Mouse (Mus musculus): ENCODE measurements around the gene Rasal2. TPM values are rescaled to one million over a fixed set of nuclear protein-coding genes. Genes with fewer than 3 reads are reported as not detected.

Gene Rasal2
- polyA plus RNA-seq, 1 experiment from 2014 or later = 45.5 TPM

GRCm38 (mm10) chr1:157225013-157225412 is 187.4 kb downstream of the Rasal2 start:
- H3K36me3 ChIP-seq (replicated peaks; ENCODE audit: control insufficient read depth, insufficient read depth) = no peaks in the 10 kb centered on the region
- H3K4me3 ChIP-seq (replicated peaks; ENCODE audit: low read length) = no peak overlapping the region
- no peak overlapping the region for H3K9ac ChIP-seq
- H3K4me1 ChIP-seq (replicated peaks; ENCODE audit: control insufficient read depth, insufficient read depth, low read length) = no peaks in the 10 kb centered on the region
- DNase-seq (ENCODE audit: low spot score) (no peak), ATAC-seq (ENCODE audit: low FRiP score) (no peak)
- no peaks in the 10 kb centered on the region for H3K27me3 ChIP-seq (ENCODE audit: control insufficient read depth, insufficient read depth, low read length)
- no peak overlapping the region for H3K27ac ChIP-seq
- 91% methylated on average over 6 of the region's 6 CpGs for WGBS
- H3K9me3 ChIP-seq (ENCODE audit: control insufficient read depth, low read length) = no peaks in the 10 kb centered on the region
- H3K4me2 ChIP-seq (replicated peaks) = no peak overlapping the region

GRCm38 (mm10) chr1:157220910-157221309 is 191.5 kb downstream of the Rasal2 start:
- H3K27me3 ChIP-seq (ENCODE audit: control insufficient read depth, insufficient read depth, low read length) = no peaks in the 10 kb centered on the region
- no peak overlapping the region for H3K4me3 ChIP-seq (replicated peaks; ENCODE audit: low read length)
- no peak overlapping the region for H3K9ac ChIP-seq
- no peak overlapping the region for H3K4me2 ChIP-seq (replicated peaks)
- H3K4me1 ChIP-seq (replicated peaks; ENCODE audit: control insufficient read depth, insufficient read depth, low read length) = no peaks in the 10 kb centered on the region
- DNase-seq (ENCODE audit: low spot score) (no peak), ATAC-seq (ENCODE audit: low FRiP score) (no peak)
- peaks cover 8% of the 10 kb centered on the region; the same call in 1 of the 2 replicates for H3K36me3 ChIP-seq (replicated peaks; ENCODE audit: control insufficient read depth, insufficient read depth)
- no peaks in the 10 kb centered on the region for H3K9me3 ChIP-seq (ENCODE audit: control insufficient read depth, low read length)
- no peak overlapping the region for H3K27ac ChIP-seq
- 95% methylated on average over 3 of the region's 3 CpGs for WGBS

GRCm38 (mm10) chr1:157220466-157220865 is 191.9 kb downstream of the Rasal2 start:
- H3K27ac ChIP-seq = no peak overlapping the region
- no peaks in the 10 kb centered on the region for H3K9me3 ChIP-seq (ENCODE audit: control insufficient read depth, low read length)
- ATAC-seq (ENCODE audit: low FRiP score) (no peak), DNase-seq (ENCODE audit: low spot score) (no peak)
- no peak overlapping the region for H3K4me3 ChIP-seq (replicated peaks; ENCODE audit: low read length)
- no peaks in the 10 kb centered on the region for H3K27me3 ChIP-seq (ENCODE audit: control insufficient read depth, insufficient read depth, low read length)
- no peaks in the 10 kb centered on the region for H3K4me1 ChIP-seq (replicated peaks; ENCODE audit: control insufficient read depth, insufficient read depth, low read length)
- WGBS = 98% methylated on average over 1 of the region's 1 CpGs
- no peak overlapping the region for H3K4me2 ChIP-seq (replicated peaks)
- peaks cover 8% of the 10 kb centered on the region; the same call in 1 of the 2 replicates for H3K36me3 ChIP-seq (replicated peaks; ENCODE audit: control insufficient read depth, insufficient read depth)
- H3K9ac ChIP-seq = no peak overlapping the region

GRCm38 (mm10) chr1:157208754-157209153 is 203.6 kb downstream of the Rasal2 start:
- 27% methylated on average over 1 of the region's 1 CpGs for WGBS
- no peak for DNase-seq (ENCODE audit: low spot score)

GRCm38 (mm10) chr1:157205685-157206084 is 206.7 kb downstream of the Rasal2 start:
- WGBS = 74% methylated on average over 4 of the region's 4 CpGs
- Histone ChIP-seq H3K4me3 (replicated peaks; ENCODE audit: low read length) (no peak overlapping the region), H3K4me2 (replicated peaks) (no peak overlapping the region), H3K4me1 (replicated peaks; ENCODE audit: control insufficient read depth, insufficient read depth, low read length) (0 out of 2 replicates have a peak, but pooled peaks cover 10% of the 10 kb centered on the region), H3K36me3 (replicated peaks; ENCODE audit: control insufficient read depth, insufficient read depth) (no peaks in the 10 kb centered on the region), H3K27ac (no peak overlapping the region), H3K27me3 (ENCODE audit: control insufficient read depth, insufficient read depth, low read length) (no peaks in the 10 kb centered on the region), H3K9me3 (ENCODE audit: control insufficient read depth, low read length) (0 out of 2 replicates have a peak, but pooled peaks cover under 1% of the 10 kb centered on the region), H3K9ac (no peak overlapping the region)
- DNase-seq (ENCODE audit: low spot score) = no peak
- no peak for ATAC-seq (ENCODE audit: low FRiP score)

More at GRCm38 (mm10) chr1:157208754-157209153, 203.6 kb downstream of the Rasal2 start:
- ATAC-seq (ENCODE audit: low FRiP score) = no peak
- Histone ChIP-seq H3K9me3 (ENCODE audit: control insufficient read depth, low read length) (0 out of 2 replicates have a peak, but pooled peaks cover 13% of the 10 kb centered on the region), H3K9ac (no peak overlapping the region), H3K27ac (no peak overlapping the region), H3K36me3 (replicated peaks; ENCODE audit: control insufficient read depth, insufficient read depth) (no peaks in the 10 kb centered on the region), H3K4me1 (replicated peaks; ENCODE audit: control insufficient read depth, insufficient read depth, low read length) (0 out of 2 replicates have a peak, but pooled peaks cover 10% of the 10 kb centered on the region), H3K27me3 (ENCODE audit: control insufficient read depth, insufficient read depth, low read length) (no peaks in the 10 kb centered on the region), H3K4me2 (replicated peaks) (no peak overlapping the region), H3K4me3 (replicated peaks; ENCODE audit: low read length) (no peak overlapping the region)

GRCm38 (mm10) chr1:157183043-157183442 is 229.4 kb downstream of the Rasal2 start:
- WGBS = 79% methylated on average over 3 of the region's 3 CpGs
- no peaks in the 10 kb centered on the region for H3K9me3 ChIP-seq (ENCODE audit: control insufficient read depth, low read length)
- no peaks in the 10 kb centered on the region for H3K36me3 ChIP-seq (replicated peaks; ENCODE audit: control insufficient read depth, insufficient read depth)
- H3K27ac ChIP-seq = no peak overlapping the region
- H3K27me3 ChIP-seq (ENCODE audit: control insufficient read depth, insufficient read depth, low read length) = no peaks in the 10 kb centered on the region
- no peak overlapping the region for H3K9ac ChIP-seq
- no peak for DNase-seq (ENCODE audit: low spot score)
- no peak overlapping the region for H3K4me3 ChIP-seq (replicated peaks; ENCODE audit: low read length)
- peaks cover 16% of the 10 kb centered on the region for H3K4me1 ChIP-seq (replicated peaks; ENCODE audit: control insufficient read depth, insufficient read depth, low read length)
- ATAC-seq (ENCODE audit: low FRiP score) = no peak
- no peak overlapping the region for H3K4me2 ChIP-seq (replicated peaks)

- 33% methylated on average over 5 of the region's 5 CpGs for WGBS
- Histone ChIP-seq H3K9me3 (ENCODE audit: control insufficient read depth, low read length) (no peaks in the 10 kb centered on the region), H3K9ac (no peak overlapping the region), H3K27ac (no peak overlapping the region), H3K4me1 (replicated peaks; ENCODE audit: control insufficient read depth, insufficient read depth, low read length) (peaks cover 16% of the 10 kb centered on the region), H3K36me3 (replicated peaks; ENCODE audit: control insufficient read depth, insufficient read depth) (0 out of 2 replicates have a peak, but pooled peaks cover 2% of the 10 kb centered on the region), H3K4me3 (replicated peaks; ENCODE audit: low read length) (no peak overlapping the region), H3K4me2 (replicated peaks) (no peak overlapping the region), H3K27me3 (ENCODE audit: control insufficient read depth, insufficient read depth, low read length) (no peaks in the 10 kb centered on the region)
- no peak for DNase-seq (ENCODE audit: low spot score)
- no peak for ATAC-seq (ENCODE audit: low FRiP score)
These were observed 230.0 kb downstream of the Rasal2 start for GRCm38 (mm10) chr1:157182431-157182830.

GRCm38 (mm10) chr1:157181081-157181480 is 231.3 kb downstream of the Rasal2 start:
- DNase-seq (ENCODE audit: low spot score) = no peak
- H3K9ac ChIP-seq = peak overlapping the region; percentile 40; the same call in 1 of the 2 replicates
- H3K36me3 ChIP-seq (replicated peaks; ENCODE audit: control insufficient read depth, insufficient read depth) = 0 out of 2 replicates have a peak, but pooled peaks cover 6% of the 10 kb centered on the region
- no peak overlapping the region for H3K4me3 ChIP-seq (replicated peaks; ENCODE audit: low read length)
- no peaks in the 10 kb centered on the region for H3K27me3 ChIP-seq (ENCODE audit: control insufficient read depth, insufficient read depth, low read length)
- peak overlapping the region; percentile 67 for H3K27ac ChIP-seq
- 0 out of 2 replicates have a peak, but pooled peaks have one; percentile 21 for ATAC-seq (ENCODE audit: low FRiP score)
- no peak overlapping the region for H3K4me2 ChIP-seq (replicated peaks)
- H3K4me1 ChIP-seq (replicated peaks; ENCODE audit: control insufficient read depth, insufficient read depth, low read length) = peaks cover 16% of the 10 kb centered on the region
- no peaks in the 10 kb centered on the region for H3K9me3 ChIP-seq (ENCODE audit: control insufficient read depth, low read length)

- H3K4me2 ChIP-seq (replicated peaks) = peak overlapping the region; percentile 25
These were observed 233.2 kb downstream of the Rasal2 start for GRCm38 (mm10) chr1:157178988-157179764.

More at GRCm38 (mm10) chr1:157178988-157179764, 233.2 kb downstream of the Rasal2 start:
- Histone ChIP-seq H3K9ac (no peak overlapping the region), H3K9me3 (ENCODE audit: control insufficient read depth, low read length) (no peaks in the 10 kb centered on the region), H3K4me1 (replicated peaks; ENCODE audit: control insufficient read depth, insufficient read depth, low read length) (peaks cover 16% of the 10 kb centered on the region), H3K4me3 (replicated peaks; ENCODE audit: low read length) (no peak overlapping the region), H3K27me3 (ENCODE audit: control insufficient read depth, insufficient read depth, low read length) (no peaks in the 10 kb centered on the region), H3K27ac (no peak overlapping the region), H3K36me3 (replicated peaks; ENCODE audit: control insufficient read depth, insufficient read depth) (peaks cover 22% of the 10 kb centered on the region)
- WGBS = 41% methylated on average over 9 of the region's 9 CpGs
- DNase-seq (ENCODE audit: low spot score) (no peak), ATAC-seq (ENCODE audit: low FRiP score) (no peak)
